Mouse (Mus musculus) olfactory bulb, adult 2 months (tissue): Measurements from ENCODE around the gene Scn3b.

Experiments
- CTCF ChIP-seq: fragments of 200-500 bp; IDR thresholded peaks from 2 replicates; pipeline ENCODE4 v1.5.1; 2012; ENCODE audit warnings: low read depth, mild to moderate bottlenecking, low read length, moderate library complexity; ENCODE audit not compliant: insufficient read depth
- POLR2A ChIP-seq: fragments of 200-500 bp; IDR thresholded peaks from 2 replicates; pipeline ENCODE4 v1.6.1; 2012; ENCODE audit warnings: mild to moderate bottlenecking, low read depth, low read length, moderate library complexity; ENCODE audit not compliant: insufficient read depth

GRCm38 (mm10) chr9:40337131-40337820 lies 68.3 kb downstream of the Scn3b start:
- TF ChIP-seq CTCF (no peak), POLR2A (no peak)
